Mouse (Mus musculus) myocyte (in vitro differentiated cells): ENCODE results near the gene Cmtm1. TPM values are rescaled to one million over a fixed set of nuclear protein-coding genes. Genes with fewer than 3 reads are reported as not detected.
A peak's percentile ranks its signal among the peaks of the same experiment; 100 is the strongest.

Source experiments
- H3K27me3 ChIP-seq: one replicate; pipeline ENCODE4 v1.6.1; 2011; ENCODE audit not compliant: control insufficient read depth, insufficient read depth, insufficient read length
- H3K36me3 ChIP-seq: one replicate; pipeline ENCODE4 v1.6.1; 2011; ENCODE audit not compliant: control insufficient read depth, insufficient read depth
- H3K4me2 ChIP-seq: one replicate; pipeline ENCODE4 v1.6.1; 2011; ENCODE audit warnings: low read depth, control low read depth
- H3K4me3 ChIP-seq: one replicate; pipeline ENCODE4 v1.5.1; 2011; ENCODE audit warnings: mild to moderate bottlenecking, control low read depth, moderate library complexity
- H3K79me2 ChIP-seq: one replicate; pipeline ENCODE4 v1.6.1; 2011; ENCODE audit not compliant: control insufficient read depth, insufficient read depth
- H3ac ChIP-seq: one replicate; pipeline ENCODE4 v1.6.1; 2011; ENCODE audit not compliant: control insufficient read depth, insufficient read length
- CEBPB ChIP-seq: IDR thresholded peaks from 2 replicates; pipeline ENCODE4 v1.6.1; 2011; ENCODE audit warnings: mild to moderate bottlenecking, moderate library complexity; ENCODE audit not compliant: poor library complexity, insufficient read depth, severe bottlenecking
- E2F4 ChIP-seq: IDR thresholded peaks from one replicate; pipeline ENCODE4 v1.6.1; 2011; ENCODE audit warnings: mild to moderate bottlenecking, control low read depth, moderate library complexity; ENCODE audit not compliant: insufficient read depth
- MAX ChIP-seq: IDR thresholded peaks from one replicate; pipeline ENCODE4 v1.6.1; 2011; ENCODE audit warnings: low read depth, mild to moderate bottlenecking, control low read depth
- MYOD1 ChIP-seq, 3 experiments: IDR thresholded peaks; one replicate each; pipeline ENCODE4 v1.6.1; 2011; ENCODE audit warnings: control low read depth in 2 of 3, low read depth in 2 of 3, mild to moderate bottlenecking in 2 of 3, moderate library complexity in 1 of 3; ENCODE audit not compliant: insufficient read length in 2 of 3, control insufficient read depth in 1 of 3
- MYOG ChIP-seq, 3 experiments: IDR thresholded peaks; one replicate each; pipeline ENCODE4 v1.6.1; 2011; ENCODE audit warnings: control low read depth in 2 of 3, low read depth in 2 of 3, mild to moderate bottlenecking in 2 of 3; ENCODE audit not compliant: insufficient read length in 2 of 3, control insufficient read depth in 1 of 3, insufficient read depth in 1 of 3
- POLR2A ChIP-seq: IDR thresholded peaks from one replicate; pipeline ENCODE4 v1.6.1; 2011; ENCODE audit warnings: low read depth, mild to moderate bottlenecking, control low read depth, moderate library complexity; ENCODE audit not compliant: insufficient read length
- POLR2AphosphoS2 ChIP-seq: IDR thresholded peaks from one replicate; pipeline ENCODE4 v1.6.1; 2011; ENCODE audit warnings: low read depth, control low read depth; ENCODE audit not compliant: insufficient read length
- REST ChIP-seq: IDR thresholded peaks from one replicate; pipeline ENCODE4 v1.6.1; 2011; ENCODE audit warnings: mild to moderate bottlenecking, control low read depth, moderate library complexity; ENCODE audit not compliant: insufficient read depth, insufficient read length
- SRF ChIP-seq: IDR thresholded peaks from one replicate; pipeline ENCODE4 v1.6.1; 2011; ENCODE audit warnings: low read depth; ENCODE audit not compliant: control insufficient read depth, insufficient read length
- TCF12 ChIP-seq: IDR thresholded peaks from one replicate; pipeline ENCODE4 v1.6.1; 2011; ENCODE audit warnings: mild to moderate bottlenecking, control low read depth; ENCODE audit not compliant: poor library complexity, insufficient read depth, severe bottlenecking
- TCF3 ChIP-seq: IDR thresholded peaks from one replicate; pipeline ENCODE4 v1.6.1; 2011; ENCODE audit warnings: low read depth, control low read depth; ENCODE audit not compliant: insufficient read length
- USF1 ChIP-seq: IDR thresholded peaks from one replicate; pipeline ENCODE4 v1.6.1; 2011; ENCODE audit warnings: low read depth, mild to moderate bottlenecking, control low read depth, moderate library complexity
- polyA plus RNA-seq: library from polyadenylated mRNA; unstranded; fragments of >200 nt; fragmentation: generic; extraction: Trizol; gene quantifications from one replicate; pipeline ENCODE4 v1.2.1, GENCODE M21; 2012; ENCODE audit warnings: missing spikeins

Gene Cmtm1
- polyA plus RNA-seq, 1 experiment, result not detected

GRCm38 (mm10) chr8:104339229-104339982, 29.5 kb upstream of the Cmtm1 start, which contains the start of gene Cmtm3:
Gene Cmtm3 (plus strand): TSS chr8:104339410.
- Histone ChIP-seq H3ac (peak within 1 kb of the TSS; percentile 28), H3K79me2 (no peaks in the 10 kb centered on the region), H3K4me3 (peak within 1 kb of the TSS; percentile 68), H3K27me3 (no peaks in the 10 kb centered on the region), H3K4me2 (peak within 1 kb of the TSS; percentile 89), H3K36me3 (no peaks in the 10 kb centered on the region)
- TF ChIP-seq TCF12, result no peak

GRCm38 (mm10) chr8:104337890-104338289, 27.9 kb upstream of the Cmtm1 start:
- TF ChIP-seq MYOD1 (IDR thresholded peaks at IDR 0.05; ENCODE audit: control insufficient read depth in 1 of 3, insufficient read length in 2 of 3, low read depth in 2 of 3), result no peak
- TF ChIP-seq MAX, result no peak
- TF ChIP-seq REST, result no peak
- TF ChIP-seq TCF3, result no peak
- no peak for TF ChIP-seq POLR2AphosphoS2
- TF ChIP-seq MYOG (IDR thresholded peaks at IDR 0.05; ENCODE audit: control insufficient read depth in 1 of 3, insufficient read depth in 1 of 3, insufficient read length in 2 of 3, low read depth in 2 of 3), result no peak
- no peak for TF ChIP-seq CEBPB
- TF ChIP-seq E2F4, result no peak
- no peak for TF ChIP-seq SRF
- TF ChIP-seq TCF12, result no peak
- H3K79me2 ChIP-seq, result no peaks in the 10 kb centered on the region
- no peak overlapping the region for H3K4me2 ChIP-seq
- H3K27me3 ChIP-seq, result no peaks in the 10 kb centered on the region
- no peak overlapping the region for H3ac ChIP-seq
- no peaks in the 10 kb centered on the region for H3K36me3 ChIP-seq
- H3K4me3 ChIP-seq, result no peak overlapping the region

GRCm38 (mm10) chr8:104336806-104337205, 26.9 kb upstream of the Cmtm1 start:
- no peaks in the 10 kb centered on the region for H3K79me2 ChIP-seq
- H3ac ChIP-seq, result no peak overlapping the region
- H3K27me3 ChIP-seq, result no peaks in the 10 kb centered on the region
- H3K36me3 ChIP-seq, result no peaks in the 10 kb centered on the region
- H3K4me3 ChIP-seq, result no peak overlapping the region
- TF ChIP-seq MAX, result no peak
- TF ChIP-seq MYOD1 (IDR thresholded peaks at IDR 0.05; ENCODE audit: control insufficient read depth in 1 of 3, insufficient read length in 2 of 3, low read depth in 2 of 3), result no peak
- TF ChIP-seq USF1, result no peak
- TF ChIP-seq CEBPB, result no peak
- H3K4me2 ChIP-seq, result no peak overlapping the region

- H3K36me3 ChIP-seq, result no peaks in the 10 kb centered on the region
- H3K79me2 ChIP-seq, result no peaks in the 10 kb centered on the region
- H3K4me2 ChIP-seq, result no peak overlapping the region
- H3K27me3 ChIP-seq, result peaks cover 10% of the 10 kb centered on the region
- H3K4me3 ChIP-seq, result no peak overlapping the region
- H3ac ChIP-seq, result no peak overlapping the region
- TF ChIP-seq POLR2AphosphoS2, result no peak
- no peak for TF ChIP-seq MYOD1 (IDR thresholded peaks at IDR 0.05; ENCODE audit: control insufficient read depth in 1 of 3, insufficient read length in 2 of 3, low read depth in 2 of 3)
- no peak for TF ChIP-seq USF1
Measured at GRCm38 (mm10) chr8:104334196-104334595, 24.3 kb upstream of the Cmtm1 start.

GRCm38 (mm10) chr8:104333786-104334185, 23.8 kb upstream of the Cmtm1 start:
- H3K27me3 ChIP-seq, result peaks cover 10% of the 10 kb centered on the region

More at GRCm38 (mm10) chr8:104333786-104334185, 23.8 kb upstream of the Cmtm1 start:
- Histone ChIP-seq H3K4me2 (no peak overlapping the region), H3K36me3 (no peaks in the 10 kb centered on the region), H3K4me3 (no peak overlapping the region), H3K79me2 (no peaks in the 10 kb centered on the region), H3ac (no peak overlapping the region)
- TF ChIP-seq CEBPB, result no peak
- TF ChIP-seq USF1, result no peak
- no peak for TF ChIP-seq POLR2AphosphoS2
- no peak for TF ChIP-seq MAX
- no peak for TF ChIP-seq MYOG (IDR thresholded peaks at IDR 0.05; ENCODE audit: control insufficient read depth in 1 of 3, insufficient read depth in 1 of 3, insufficient read length in 2 of 3, low read depth in 2 of 3)
- no peak for TF ChIP-seq SRF
- TF ChIP-seq E2F4, result no peak
- no peak for TF ChIP-seq TCF12
- no peak for TF ChIP-seq REST
- no peak for TF ChIP-seq MYOD1 (IDR thresholded peaks at IDR 0.05; ENCODE audit: control insufficient read depth in 1 of 3, insufficient read length in 2 of 3, low read depth in 2 of 3)
- no peak for TF ChIP-seq TCF3
- TF ChIP-seq POLR2A, result no peak
